Mouse (Mus musculus) kidney, adult 8-10 months (tissue): ENCODE data around the gene Manbal.

ENCODE experiments used
- DNase-seq, 2 experiments: peaks; one replicate each; pipeline ENCODE4 v3.0.0; 2022

Manbal gene

DNA sequence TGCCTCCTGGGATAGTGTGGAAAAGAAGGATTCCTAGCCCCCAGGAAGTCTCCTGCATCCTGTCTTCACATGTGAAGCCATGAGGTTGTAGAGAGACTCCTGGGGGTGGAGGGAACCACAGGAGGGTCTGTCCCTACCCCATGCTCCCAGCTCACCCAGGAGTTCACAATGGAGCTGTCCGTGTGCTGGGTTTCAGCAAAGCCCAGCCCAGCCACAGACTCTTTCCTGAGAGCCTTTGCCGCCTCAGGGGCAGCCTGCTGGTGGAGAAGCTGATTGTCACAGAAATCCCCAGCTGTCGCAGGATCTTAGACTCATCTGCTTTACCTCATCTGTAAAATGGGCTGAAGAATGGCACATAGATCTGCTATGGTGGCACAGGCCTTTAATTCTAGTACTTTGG lies 69.7 kb downstream of the Manbal start:
- DNase-seq: no peak

DNA sequence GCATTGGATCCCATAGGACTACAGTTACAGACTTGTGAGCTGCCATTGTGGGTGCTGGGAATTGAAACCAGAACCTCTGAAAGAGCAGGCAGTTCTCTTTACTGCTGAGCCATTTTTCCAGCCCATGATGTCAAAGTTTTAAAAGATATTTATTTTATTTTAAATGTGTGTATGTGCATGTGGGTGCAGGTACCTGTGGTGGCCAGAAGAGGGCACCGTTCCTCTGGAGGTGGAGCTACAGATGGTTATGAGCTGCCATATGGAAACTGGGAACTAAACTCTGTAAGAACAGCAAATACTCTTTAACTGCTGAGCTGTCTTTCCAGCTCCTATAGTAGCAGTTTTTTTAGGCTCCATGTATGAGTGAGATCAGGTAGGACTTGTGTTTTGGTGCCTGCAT lies 74.0 kb downstream of the Manbal start:
- DNase-seq: no peak
